Mouse (Mus musculus): ENCODE measurements around the gene Mllt3. TPM values are rescaled to one million over a fixed set of nuclear protein-coding genes. Genes with fewer than 3 reads are reported as not detected.

The Mllt3 gene
- polyA plus RNA-seq, 1 experiment, result 11.6 TPM

DNA sequence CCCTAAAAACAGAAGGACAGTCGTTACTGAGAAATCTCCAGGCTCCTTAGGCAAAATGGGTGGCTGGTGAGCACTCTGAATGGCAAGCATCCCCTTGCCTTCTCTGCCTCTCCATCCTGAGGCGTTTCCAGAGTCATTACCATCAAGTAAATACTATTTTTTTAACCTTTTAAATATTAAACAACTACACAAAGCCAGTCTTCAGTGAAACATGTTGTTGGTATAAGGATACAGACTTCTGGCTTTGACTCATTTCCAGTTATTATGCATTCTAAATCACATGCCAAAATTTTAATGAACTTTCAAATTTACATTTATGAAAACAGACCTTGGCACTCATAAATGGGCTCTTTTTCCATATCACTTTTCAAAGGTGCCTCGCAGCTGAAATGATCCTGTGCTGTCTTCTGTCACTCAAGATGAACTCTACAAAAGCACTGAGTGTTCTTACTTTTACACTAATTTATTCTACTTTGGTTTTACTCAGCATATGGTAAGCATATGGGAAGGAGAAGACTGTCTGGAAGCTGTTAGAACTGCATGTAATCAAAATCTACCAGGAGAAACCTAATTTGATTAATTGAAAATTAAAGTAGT, 104.5 kb downstream of the Mllt3 start:
- Histone ChIP-seq H3K27me3 (ENCODE audit: control insufficient read depth, insufficient read depth, low read length) (no peaks in the 10 kb centered on the region), H3K27ac (ENCODE audit: control insufficient read depth, insufficient read depth, low read length) (no peak overlapping the region), H3K4me3 (ENCODE audit: control insufficient read depth, insufficient read depth, low read length) (no peak overlapping the region), H3K4me1 (replicated peaks; ENCODE audit: control insufficient read depth, insufficient read depth, low read length) (no peaks in the 10 kb centered on the region), H3K36me3 (ENCODE audit: control insufficient read depth, insufficient read depth, low read length) (no peaks in the 10 kb centered on the region)
- TF ChIP-seq POLR2A (IDR thresholded peaks at IDR 0.05; ENCODE audit: control insufficient read depth, extremely low read depth, insufficient read depth, low read length, poor library complexity), result no peak
- no peak for TF ChIP-seq CTCF (IDR thresholded peaks at IDR 0.05; ENCODE audit: borderline replicate concordance, control insufficient read depth, extremely low read depth, insufficient read depth, low read length, poor library complexity)
- no peak for DNase-seq
- WGBS, result 82% methylated on average over 3 of the region's 3 CpGs

DNA sequence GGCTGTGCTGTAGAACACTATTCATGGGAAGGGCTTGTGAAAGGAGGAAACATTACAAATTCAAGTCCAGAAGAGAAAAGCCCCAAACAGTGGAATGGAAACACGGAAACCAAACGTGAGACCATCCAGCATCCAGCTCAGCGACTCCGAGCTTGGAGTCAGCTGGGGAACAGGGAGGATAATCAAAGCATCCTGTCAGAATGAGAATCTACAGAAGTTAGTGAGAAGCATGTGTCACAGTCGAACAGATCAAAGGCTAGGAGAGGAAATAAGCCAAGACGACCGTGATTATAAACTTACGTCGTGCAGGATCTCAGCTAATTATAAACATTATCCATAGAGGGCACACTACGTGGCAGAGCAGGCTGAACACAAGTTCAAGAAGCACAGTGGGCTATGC, 105.8 kb downstream of the Mllt3 start:
- H3K36me3 ChIP-seq (ENCODE audit: control insufficient read depth, insufficient read depth, low read length), result no peaks in the 10 kb centered on the region
- WGBS, result 69% methylated on average over 10 of the region's 10 CpGs
- no peaks in the 10 kb centered on the region for H3K4me1 ChIP-seq (replicated peaks; ENCODE audit: control insufficient read depth, insufficient read depth, low read length)
- TF ChIP-seq CTCF (IDR thresholded peaks at IDR 0.05; ENCODE audit: borderline replicate concordance, control insufficient read depth, extremely low read depth, insufficient read depth, low read length, poor library complexity) (no peak), POLR2A (IDR thresholded peaks at IDR 0.05; ENCODE audit: control insufficient read depth, extremely low read depth, insufficient read depth, low read length, poor library complexity) (no peak)
- DNase-seq, result no peak
- no peak overlapping the region for H3K4me3 ChIP-seq (ENCODE audit: control insufficient read depth, insufficient read depth, low read length)
- H3K27me3 ChIP-seq (ENCODE audit: control insufficient read depth, insufficient read depth, low read length), result no peaks in the 10 kb centered on the region
- no peak overlapping the region for H3K27ac ChIP-seq (ENCODE audit: control insufficient read depth, insufficient read depth, low read length)

GRCm38 (mm10) chr4:87920664-87921063, 112.5 kb downstream of the Mllt3 start:
- Histone ChIP-seq H3K27me3 (ENCODE audit: control insufficient read depth, insufficient read depth, low read length) (no peaks in the 10 kb centered on the region), H3K4me3 (ENCODE audit: control insufficient read depth, insufficient read depth, low read length) (no peak overlapping the region)
- no peak for TF ChIP-seq POLR2A (IDR thresholded peaks at IDR 0.05; ENCODE audit: control insufficient read depth, extremely low read depth, insufficient read depth, low read length, poor library complexity)
- no peak for TF ChIP-seq CTCF (IDR thresholded peaks at IDR 0.05; ENCODE audit: borderline replicate concordance, control insufficient read depth, extremely low read depth, insufficient read depth, low read length, poor library complexity)

DNA sequence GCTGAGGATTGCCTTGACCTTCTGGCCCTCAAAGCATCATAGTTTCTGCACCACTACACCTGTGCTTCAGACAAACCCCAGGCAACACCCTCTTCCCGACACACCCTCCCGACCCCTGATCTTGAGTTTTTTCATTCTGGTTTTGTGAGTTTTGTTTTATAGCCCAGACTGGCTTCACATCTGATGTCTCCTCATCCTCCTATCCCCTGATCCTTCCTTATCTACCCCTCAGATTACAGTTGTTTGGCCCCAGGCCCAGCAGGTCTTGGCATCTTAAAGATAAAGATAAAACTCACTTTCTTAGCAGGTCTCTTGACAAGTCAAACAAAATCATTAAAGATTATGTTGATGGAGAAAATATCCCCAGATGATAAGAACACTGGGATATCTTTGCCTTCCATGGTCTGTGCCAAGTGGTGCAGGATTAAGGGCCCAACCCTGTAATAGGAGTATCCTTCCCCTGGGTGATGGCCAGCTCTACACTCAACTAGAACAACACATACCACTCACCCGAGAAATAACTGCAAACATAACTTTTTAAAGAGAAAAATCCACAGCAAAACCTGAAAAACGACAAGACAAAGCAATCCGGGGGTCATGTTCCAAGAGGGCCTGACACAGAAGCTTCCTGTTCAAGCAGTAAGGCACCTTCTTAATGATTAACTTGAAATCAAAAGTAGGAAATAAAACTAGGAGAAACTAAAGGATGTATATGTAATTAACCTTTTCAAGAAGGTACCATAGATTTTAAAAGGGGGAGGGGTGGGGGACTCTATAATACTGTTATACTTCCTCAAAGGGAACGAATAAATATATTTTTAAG, 121.8 kb downstream of the Mllt3 start:
- no peak for TF ChIP-seq CTCF (IDR thresholded peaks at IDR 0.05; ENCODE audit: borderline replicate concordance, control insufficient read depth, extremely low read depth, insufficient read depth, low read length, poor library complexity)
- no peak for TF ChIP-seq POLR2A (IDR thresholded peaks at IDR 0.05; ENCODE audit: control insufficient read depth, extremely low read depth, insufficient read depth, low read length, poor library complexity)
- Histone ChIP-seq H3K36me3 (ENCODE audit: control insufficient read depth, insufficient read depth, low read length) (no peaks in the 10 kb centered on the region), H3K27me3 (ENCODE audit: control insufficient read depth, insufficient read depth, low read length) (no peaks in the 10 kb centered on the region), H3K27ac (ENCODE audit: control insufficient read depth, insufficient read depth, low read length) (no peak overlapping the region), H3K4me1 (replicated peaks; ENCODE audit: control insufficient read depth, insufficient read depth, low read length) (no peaks in the 10 kb centered on the region; the same call in 1 of the 2 replicates), H3K4me3 (ENCODE audit: control insufficient read depth, insufficient read depth, low read length) (no peak overlapping the region)
- WGBS, result 88% methylated on average over 6 of the region's 6 CpGs
- DNase-seq, result no peak

More at GRCm38 (mm10) chr4:87920664-87921063, 112.5 kb downstream of the Mllt3 start:
- Histone ChIP-seq H3K36me3 (ENCODE audit: control insufficient read depth, insufficient read depth, low read length) (no peaks in the 10 kb centered on the region), H3K27ac (ENCODE audit: control insufficient read depth, insufficient read depth, low read length) (no peak overlapping the region), H3K4me1 (replicated peaks; ENCODE audit: control insufficient read depth, insufficient read depth, low read length) (no peaks in the 10 kb centered on the region)
- 97% methylated on average over 8 of the region's 8 CpGs for WGBS
- no peak for DNase-seq

DNA sequence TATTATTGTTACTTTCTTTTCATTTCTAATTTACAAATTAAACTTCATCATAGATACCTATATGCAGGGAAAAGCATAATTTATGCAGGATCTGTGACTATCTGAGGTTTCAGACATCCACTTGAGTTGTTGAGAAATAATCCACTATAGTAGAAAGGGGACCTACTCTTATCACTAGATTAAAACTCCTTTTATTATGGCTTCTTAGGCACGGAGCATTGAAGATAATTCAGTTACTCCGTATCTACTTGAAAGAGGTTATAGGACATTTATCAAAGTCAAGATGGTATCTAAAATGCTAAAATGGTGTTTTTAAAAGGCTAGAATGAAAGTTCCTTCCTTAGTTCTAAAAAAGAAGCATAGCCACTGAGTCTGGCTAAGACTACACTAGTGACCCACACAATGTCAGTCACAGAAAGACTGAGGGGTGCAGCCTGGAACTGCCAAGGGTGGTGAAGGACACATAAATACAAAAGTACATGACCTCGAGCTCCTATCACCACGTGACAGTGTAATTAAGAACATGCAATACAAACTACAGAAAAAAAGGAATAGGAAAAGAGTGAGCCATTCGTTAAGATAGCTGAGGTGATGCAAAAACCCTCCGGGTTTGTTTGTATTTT, 127.9 kb downstream of the Mllt3 start:
- Histone ChIP-seq H3K27me3 (ENCODE audit: control insufficient read depth, insufficient read depth, low read length) (no peaks in the 10 kb centered on the region), H3K36me3 (ENCODE audit: control insufficient read depth, insufficient read depth, low read length) (no peaks in the 10 kb centered on the region), H3K27ac (ENCODE audit: control insufficient read depth, insufficient read depth, low read length) (no peak overlapping the region), H3K4me1 (replicated peaks; ENCODE audit: control insufficient read depth, insufficient read depth, low read length) (no peaks in the 10 kb centered on the region), H3K4me3 (ENCODE audit: control insufficient read depth, insufficient read depth, low read length) (no peak overlapping the region)
- WGBS, result 93% methylated on average over 6 of the region's 6 CpGs
- no peak for TF ChIP-seq CTCF (IDR thresholded peaks at IDR 0.05; ENCODE audit: borderline replicate concordance, control insufficient read depth, extremely low read depth, insufficient read depth, low read length, poor library complexity)
- TF ChIP-seq POLR2A (IDR thresholded peaks at IDR 0.05; ENCODE audit: control insufficient read depth, extremely low read depth, insufficient read depth, low read length, poor library complexity), result no peak
- no peak for DNase-seq

GRCm38 (mm10) chr4:87904722-87905121, 128.4 kb downstream of the Mllt3 start:
- no peak for DNase-seq
- Histone ChIP-seq H3K27ac (ENCODE audit: control insufficient read depth, insufficient read depth, low read length) (no peak overlapping the region), H3K27me3 (ENCODE audit: control insufficient read depth, insufficient read depth, low read length) (no peaks in the 10 kb centered on the region), H3K4me3 (ENCODE audit: control insufficient read depth, insufficient read depth, low read length) (no peak overlapping the region), H3K4me1 (replicated peaks; ENCODE audit: control insufficient read depth, insufficient read depth, low read length) (no peaks in the 10 kb centered on the region), H3K36me3 (ENCODE audit: control insufficient read depth, insufficient read depth, low read length) (no peaks in the 10 kb centered on the region)
- TF ChIP-seq CTCF (IDR thresholded peaks at IDR 0.05; ENCODE audit: borderline replicate concordance, control insufficient read depth, extremely low read depth, insufficient read depth, low read length, poor library complexity), result no peak
- no peak for TF ChIP-seq POLR2A (IDR thresholded peaks at IDR 0.05; ENCODE audit: control insufficient read depth, extremely low read depth, insufficient read depth, low read length, poor library complexity)
- WGBS, result 68% methylated on average over 1 of the region's 1 CpGs
